Mouse (Mus musculus) erythroblast, embryonic 14.5 days (primary cell): ENCODE data around the gene Sh3bp4.

Experiments
- GATA1 ChIP-seq: IDR thresholded peaks from 2 replicates; pipeline ENCODE4 v1.6.1; 2012; ENCODE audit warnings: low read length, inconsistent platforms, mixed read lengths
- TAL1 ChIP-seq: IDR thresholded peaks from 3 replicates; pipeline ENCODE4 v1.6.1; 2012; ENCODE audit warnings: low read length, inconsistent platforms, mixed read lengths

GRCm38 (mm10) chr1:89112544-89112943 is 42.3 kb downstream of the Sh3bp4 start:
- no peak for TF ChIP-seq TAL1
- TF ChIP-seq GATA1: no peak
